Mouse (Mus musculus): ENCODE data around the gene Deup1. TPM values are rescaled to one million over a fixed set of nuclear protein-coding genes. Genes with fewer than 3 reads are reported as not detected.

Gene Deup1
- 0.64 and 0.68 TPM in 2 replicates for polyA plus RNA-seq (2015; fragmentation: Nextera tagmentation; extraction: Ambion mirVana)

DNA sequence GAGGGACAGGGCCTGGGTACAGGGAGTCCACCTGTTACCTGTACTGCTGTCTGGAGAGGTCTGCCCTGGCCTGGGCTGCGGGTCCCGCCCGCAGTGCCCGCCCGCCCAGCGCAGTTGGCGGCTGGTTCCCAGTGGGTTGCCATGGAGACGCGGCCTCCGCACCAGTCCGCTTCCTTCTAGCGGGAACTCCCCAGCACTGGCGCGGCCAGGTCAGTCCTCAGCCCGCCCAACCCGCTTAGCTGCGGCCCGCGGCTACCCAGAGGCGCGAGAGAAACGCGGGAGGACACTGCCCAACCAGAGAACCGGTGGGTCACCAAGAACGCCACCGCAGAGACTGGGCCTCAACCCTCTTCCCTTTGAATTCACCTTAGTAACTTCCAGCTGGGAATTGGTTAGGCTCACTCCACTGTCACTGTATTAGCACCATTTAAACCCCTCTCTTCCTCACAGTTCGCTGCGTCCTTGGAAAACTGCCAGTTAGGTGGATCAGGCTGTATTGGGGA, at the start of gene Deup1:
Deup1 (minus strand) TSS at position 149 of the 503 bp plus-strand sequence.
- H3K36me3 ChIP-seq = no peaks in the 10 kb centered on the region

DNA sequence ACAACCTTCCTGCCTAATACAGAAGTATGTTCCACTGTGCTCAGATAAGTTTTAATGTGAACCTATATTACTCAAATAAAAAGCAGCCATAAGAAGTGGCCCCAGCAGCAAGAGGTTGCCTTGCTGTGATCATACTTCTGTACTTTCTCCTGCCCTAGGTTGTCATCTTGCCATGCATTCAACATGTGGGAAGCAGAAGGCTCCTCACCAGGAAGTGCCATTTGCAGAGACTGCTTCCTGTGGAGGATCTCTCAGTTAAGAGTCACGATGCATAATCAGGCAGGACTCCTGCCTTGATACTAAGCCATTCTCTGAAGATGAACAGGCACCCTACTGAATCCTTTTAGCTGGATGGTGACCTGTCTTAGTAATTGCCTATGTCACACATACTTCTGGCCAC, 44.5 kb upstream of the Deup1 start:
- WGBS = 41% methylated on average over 1 of the region's 1 CpGs
- no peak overlapping the region for H3K27ac ChIP-seq
- H3K27me3 ChIP-seq = 0 out of 2 replicates have a peak, but pooled peaks cover 3% of the 10 kb centered on the region
- ATAC-seq (replicated peaks; ENCODE audit: low FRiP score) = no peak
- H3K4me2 ChIP-seq = no peak overlapping the region
- no peak overlapping the region for H3K4me3 ChIP-seq (replicated peaks)
- no peak overlapping the region for H3K9ac ChIP-seq
- peaks cover 15% of the 10 kb centered on the region for H3K4me1 ChIP-seq
- no peaks in the 10 kb centered on the region for H3K9me3 ChIP-seq (replicated peaks)
- H3K36me3 ChIP-seq = no peaks in the 10 kb centered on the region

More for the DNA sequence above, at the start of gene Deup1:
- whole genome bisulfite sequencing = 1% methylated on average over 26 of the region's 28 CpGs
- Histone ChIP-seq H3K27ac (no peak within 1 kb of the TSS), H3K9me3 (replicated peaks) (no peaks in the 10 kb centered on the region), H3K27me3 (0 out of 2 replicates have a peak, but pooled peaks cover 6% of the 10 kb centered on the region), H3K4me3 (replicated peaks) (peak within 1 kb of the TSS; percentile 37), H3K4me2 (peak within 1 kb of the TSS; percentile 78), H3K9ac (no peak within 1 kb of the TSS), H3K4me1 (peaks cover 8% of the 10 kb centered on the region)
- ATAC-seq (replicated peaks; ENCODE audit: low FRiP score) = peak; percentile 94

GRCm38 (mm10) chr9:15670002-15670527, 42.3 kb upstream of the Deup1 start:
- Histone ChIP-seq H3K36me3 (no peaks in the 10 kb centered on the region), H3K4me1 (peaks cover 15% of the 10 kb centered on the region), H3K4me3 (replicated peaks) (no peak overlapping the region)

DNA sequence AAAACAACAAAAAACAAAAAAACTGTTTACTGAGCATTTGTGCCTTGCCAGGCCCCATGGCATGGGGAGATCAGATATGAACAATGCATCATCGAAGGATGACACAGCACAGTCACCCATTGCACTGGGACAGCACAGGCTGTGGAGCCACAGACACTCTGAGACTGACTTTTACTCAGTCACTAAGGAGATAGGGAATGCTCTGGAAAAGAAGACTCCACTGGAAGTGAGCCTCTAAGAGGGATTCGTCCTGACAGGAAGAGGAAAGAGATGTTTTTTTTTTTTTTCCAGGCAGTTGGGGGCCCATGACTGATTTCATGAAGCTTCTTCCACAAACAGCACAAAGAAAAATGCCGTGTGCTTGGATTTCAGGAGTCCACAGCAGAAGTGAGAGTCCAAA, 41.7 kb upstream of the Deup1 start:
- Histone ChIP-seq H3K9me3 (replicated peaks) (no peaks in the 10 kb centered on the region), H3K27ac (peak overlapping the region; percentile 78), H3K4me1 (peaks cover 15% of the 10 kb centered on the region), H3K27me3 (0 out of 2 replicates have a peak, but pooled peaks cover 3% of the 10 kb centered on the region), H3K4me3 (replicated peaks) (no peak overlapping the region), H3K9ac (no peak overlapping the region), H3K36me3 (no peaks in the 10 kb centered on the region), H3K4me2 (no peak overlapping the region)
- ATAC-seq (replicated peaks; ENCODE audit: low FRiP score) = no peak
- 31% methylated on average over 3 of the region's 3 CpGs for WGBS

More at GRCm38 (mm10) chr9:15670002-15670527, 42.3 kb upstream of the Deup1 start:
- 6% methylated on average over 5 of the region's 5 CpGs for WGBS
- Histone ChIP-seq H3K4me2 (peak overlapping the region; percentile 23; the same call in 1 of the 2 replicates), H3K27ac (peak overlapping the region; percentile 78), H3K9me3 (replicated peaks) (no peaks in the 10 kb centered on the region), H3K9ac (no peak overlapping the region), H3K27me3 (0 out of 2 replicates have a peak, but pooled peaks cover 3% of the 10 kb centered on the region)
- peak; percentile 96 for ATAC-seq (replicated peaks; ENCODE audit: low FRiP score)

- Histone ChIP-seq H3K27ac (no peak overlapping the region), H3K9ac (no peak overlapping the region), H3K36me3 (no peaks in the 10 kb centered on the region), H3K4me2 (no peak overlapping the region), H3K4me3 (replicated peaks) (no peak overlapping the region), H3K4me1 (peaks cover 4% of the 10 kb centered on the region), H3K27me3 (no peaks in the 10 kb centered on the region), H3K9me3 (replicated peaks) (no peaks in the 10 kb centered on the region)
- no peak for ATAC-seq (replicated peaks; ENCODE audit: low FRiP score)
- WGBS = 77% methylated on average over 7 of the region's 7 CpGs
Observed at GRCm38 (mm10) chr9:15664606-15665005, 36.9 kb upstream of the Deup1 start.

- H3K4me2 ChIP-seq = no peak overlapping the region
- no peaks in the 10 kb centered on the region for H3K36me3 ChIP-seq
- peaks cover 8% of the 10 kb centered on the region; the same call in 1 of the 2 replicates for H3K4me1 ChIP-seq
- H3K9ac ChIP-seq = no peak overlapping the region
- 44% methylated on average over 6 of the region's 6 CpGs for WGBS
- no peak for ATAC-seq (replicated peaks; ENCODE audit: low FRiP score)
- H3K27ac ChIP-seq = no peak overlapping the region
- no peak overlapping the region for H3K4me3 ChIP-seq (replicated peaks)
- 0 out of 2 replicates have a peak, but pooled peaks cover 9% of the 10 kb centered on the region for H3K9me3 ChIP-seq (replicated peaks)
- H3K27me3 ChIP-seq = no peaks in the 10 kb centered on the region
Observed at GRCm38 (mm10) chr9:15659069-15659468, 31.3 kb upstream of the Deup1 start.

DNA sequence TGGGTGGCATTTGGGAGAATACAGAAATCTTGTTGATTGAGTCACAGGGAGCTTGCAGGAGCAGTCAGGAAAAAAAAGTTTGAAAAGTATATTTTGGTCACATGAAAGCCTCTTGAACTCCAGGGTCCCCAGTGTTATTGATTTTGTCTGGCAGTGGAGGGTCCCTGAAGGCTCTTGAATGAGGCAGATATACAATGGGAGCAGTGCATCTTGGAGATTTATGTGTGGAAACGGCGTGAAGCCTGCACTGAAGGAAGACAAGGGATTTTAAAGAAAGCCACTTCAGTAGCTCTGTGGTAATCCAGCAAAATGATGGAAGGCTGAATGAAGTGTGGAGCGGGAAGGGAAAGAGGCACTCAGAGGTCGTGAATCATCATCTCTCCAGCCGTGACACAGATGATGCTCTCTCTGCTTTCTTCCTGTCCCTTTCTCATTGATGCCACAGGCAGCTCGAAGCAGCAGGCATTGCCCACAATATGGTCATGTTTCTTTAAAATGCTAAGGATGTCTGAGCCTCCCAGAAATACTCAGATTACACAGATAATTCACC, 30.6 kb upstream of the Deup1 start:
- H3K4me1 ChIP-seq = peaks cover 8% of the 10 kb centered on the region; the same call in 1 of the 2 replicates
- no peak overlapping the region for H3K4me2 ChIP-seq
- no peak overlapping the region for H3K27ac ChIP-seq
- 19% methylated on average over 6 of the region's 6 CpGs for WGBS
- H3K36me3 ChIP-seq = no peaks in the 10 kb centered on the region
- 0 out of 2 replicates have a peak, but pooled peaks cover 9% of the 10 kb centered on the region for H3K9me3 ChIP-seq (replicated peaks)
- H3K27me3 ChIP-seq = no peaks in the 10 kb centered on the region
- no peak overlapping the region for H3K9ac ChIP-seq
- no peak overlapping the region for H3K4me3 ChIP-seq (replicated peaks)
- ATAC-seq (replicated peaks; ENCODE audit: low FRiP score) = no peak

DNA sequence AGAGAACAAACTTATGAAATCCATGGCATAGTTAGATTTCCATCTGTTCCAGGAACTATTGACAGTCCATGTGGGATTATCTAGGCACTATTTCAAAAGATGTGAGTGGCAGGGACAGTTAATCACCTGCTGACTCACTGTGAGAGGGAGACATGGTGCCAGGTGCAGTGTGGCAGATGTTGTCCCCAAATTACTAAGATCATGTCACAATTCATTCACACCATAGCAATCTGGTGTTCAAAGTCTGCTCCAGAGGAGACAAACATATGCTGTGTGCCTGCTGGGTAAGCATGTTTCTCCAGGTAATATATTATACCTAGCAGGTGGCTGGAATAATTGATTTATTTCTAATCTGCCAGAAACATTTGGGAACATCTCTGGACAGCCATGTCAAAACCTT, 25.3 kb upstream of the Deup1 start:
- ATAC-seq (replicated peaks; ENCODE audit: low FRiP score) = no peak
- H3K4me3 ChIP-seq (replicated peaks) = no peak overlapping the region
- no peak overlapping the region for H3K4me2 ChIP-seq
- 0 out of 2 replicates have a peak, but pooled peaks cover 9% of the 10 kb centered on the region for H3K9me3 ChIP-seq (replicated peaks)
- H3K27ac ChIP-seq = no peak overlapping the region
- no peaks in the 10 kb centered on the region for H3K27me3 ChIP-seq
- H3K4me1 ChIP-seq = 0 out of 2 replicates have a peak, but pooled peaks cover 2% of the 10 kb centered on the region
- H3K36me3 ChIP-seq = no peaks in the 10 kb centered on the region
- no peak overlapping the region for H3K9ac ChIP-seq

GRCm38 (mm10) chr9:15649977-15650376, 22.2 kb upstream of the Deup1 start:
- ATAC-seq (replicated peaks; ENCODE audit: low FRiP score) = no peak

GRCm38 (mm10) chr9:15627384-15627783, 349 bp downstream of the Deup1 start:
- peak; percentile 23; the same call in 1 of the 2 replicates for ATAC-seq (replicated peaks; ENCODE audit: low FRiP score)
- H3K36me3 ChIP-seq = no peaks in the 10 kb centered on the region
- peak overlapping the region; percentile 37 for H3K4me3 ChIP-seq (replicated peaks)
- 21% methylated on average over 5 of the region's 5 CpGs for WGBS
- peak overlapping the region; percentile 78 for H3K4me2 ChIP-seq
- 0 out of 2 replicates have a peak, but pooled peaks cover 6% of the 10 kb centered on the region for H3K27me3 ChIP-seq
- H3K9me3 ChIP-seq (replicated peaks) = no peaks in the 10 kb centered on the region
- no peak overlapping the region for H3K27ac ChIP-seq
- H3K9ac ChIP-seq = no peak overlapping the region
- H3K4me1 ChIP-seq = peaks cover 8% of the 10 kb centered on the region

More at GRCm38 (mm10) chr9:15649977-15650376, 22.2 kb upstream of the Deup1 start:
- Histone ChIP-seq H3K9me3 (replicated peaks) (0 out of 2 replicates have a peak, but pooled peaks cover 5% of the 10 kb centered on the region), H3K4me2 (no peak overlapping the region), H3K27me3 (no peaks in the 10 kb centered on the region), H3K4me3 (replicated peaks) (no peak overlapping the region), H3K4me1 (no peaks in the 10 kb centered on the region), H3K9ac (no peak overlapping the region), H3K27ac (no peak overlapping the region), H3K36me3 (no peaks in the 10 kb centered on the region)
- WGBS = 90% methylated on average over 2 of the region's 2 CpGs

DNA sequence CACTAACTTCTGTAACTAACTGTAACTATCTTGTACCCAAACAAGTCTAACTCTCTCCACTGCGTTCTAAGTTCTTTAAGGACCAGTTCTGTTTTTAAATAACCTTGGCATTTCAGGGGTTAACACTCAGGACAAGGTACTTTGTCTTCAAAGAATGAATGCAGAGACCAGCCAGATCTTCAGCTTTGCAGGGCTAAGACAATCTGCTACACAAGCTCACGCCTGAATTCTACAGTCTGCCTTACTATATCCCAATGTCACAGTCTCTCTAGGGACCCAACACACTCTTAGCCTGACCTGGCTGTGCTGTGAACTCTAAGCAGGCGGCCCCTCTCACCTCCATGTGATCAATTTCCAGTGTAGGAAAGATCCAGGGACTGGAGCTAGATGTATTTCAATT, 3.0 kb downstream of the Deup1 start:
- WGBS = 61% methylated on average over 3 of the region's 3 CpGs
- H3K4me1 ChIP-seq = peaks cover 11% of the 10 kb centered on the region
- no peak for ATAC-seq (replicated peaks; ENCODE audit: low FRiP score)
- H3K36me3 ChIP-seq = no peaks in the 10 kb centered on the region
- 0 out of 2 replicates have a peak, but pooled peaks cover 6% of the 10 kb centered on the region for H3K27me3 ChIP-seq
- no peak overlapping the region for H3K4me3 ChIP-seq (replicated peaks)
- no peak overlapping the region for H3K9ac ChIP-seq
- H3K27ac ChIP-seq = no peak overlapping the region
- H3K9me3 ChIP-seq (replicated peaks) = no peaks in the 10 kb centered on the region
- no peak overlapping the region for H3K4me2 ChIP-seq

DNA sequence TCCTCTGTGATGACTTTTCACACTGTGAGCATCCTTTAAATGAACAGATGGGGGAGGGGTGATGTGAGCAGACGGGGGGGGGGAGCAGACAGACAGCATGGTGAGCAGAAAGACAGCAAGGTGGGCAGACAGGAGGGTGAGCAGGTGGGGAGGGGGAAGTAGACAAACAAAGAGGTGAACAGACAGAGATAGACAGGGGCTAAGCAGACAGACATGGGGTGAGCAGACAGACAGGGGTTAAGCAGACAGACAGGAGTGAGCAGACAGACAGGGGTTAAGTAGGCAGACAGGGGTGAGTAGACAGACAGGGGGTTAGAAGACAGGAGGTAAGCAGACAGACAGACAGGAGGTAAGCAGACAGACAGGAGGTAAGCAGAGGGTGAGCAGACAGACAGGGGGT, 8.0 kb downstream of the Deup1 start:
- Histone ChIP-seq H3K36me3 (no peaks in the 10 kb centered on the region), H3K27me3 (0 out of 2 replicates have a peak, but pooled peaks cover under 1% of the 10 kb centered on the region), H3K9ac (no peak overlapping the region), H3K4me2 (no peak overlapping the region), H3K9me3 (replicated peaks) (no peaks in the 10 kb centered on the region), H3K27ac (no peak overlapping the region), H3K4me1 (peaks cover 19% of the 10 kb centered on the region), H3K4me3 (replicated peaks) (no peak overlapping the region)
- ATAC-seq (replicated peaks; ENCODE audit: low FRiP score) = no peak
- 54% methylated on average over 1 of the region's 1 CpGs for WGBS
